Mouse (Mus musculus) kidney, postnatal 0 days (tissue): ENCODE measurements around the gene Cbr3. TPM values are rescaled to one million over a fixed set of nuclear protein-coding genes. Genes with fewer than 3 reads are reported as not detected.

Experiments
- ATAC-seq: fragments of 200-750 bp; cut with Nextera tagmentation; replicated peaks from 2 replicates; pipeline ENCODE4 v1.8.0; 2017; ENCODE audit warnings: low read depth, moderate number of reproducible peaks, moderate TSS enrichment, moderate library complexity; ENCODE audit not compliant: low FRiP score
- DNase-seq: peaks from one replicate; pipeline ENCODE4 v3.0.0-alpha.2; 2016; ENCODE audit warnings: low spot score
- H3K27ac ChIP-seq: fragments of 300-500 bp; sonication (generic); 2 replicates; pipeline ENCODE4 v1.5.1; 2014; ENCODE audit warnings: mild to moderate bottlenecking
- H3K27me3 ChIP-seq: fragments of 300-500 bp; sonication (generic); 2 replicates; pipeline ENCODE4 v1.6.1; 2014; ENCODE audit warnings: low read length, mixed read lengths; ENCODE audit not compliant: insufficient read depth
- H3K36me3 ChIP-seq: fragments of 300-500 bp; sonication (generic); 2 replicates; pipeline ENCODE4 v1.6.1; 2014; ENCODE audit warnings: low read length, mixed read lengths; ENCODE audit not compliant: insufficient read depth
- H3K4me1 ChIP-seq: fragments of 300-500 bp; sonication (generic); replicated peaks from 2 replicates; pipeline ENCODE4 v1.6.1; 2014; ENCODE audit warnings: antibody characterized with exemption, low read length, mixed read lengths; ENCODE audit not compliant: insufficient read depth
- H3K4me2 ChIP-seq: fragments of 300-500 bp; sonication (generic); 2 replicates; pipeline ENCODE4 v1.6.1; 2014; ENCODE audit warnings: mild to moderate bottlenecking, low read length, moderate library complexity, mixed read lengths
- H3K4me3 ChIP-seq: fragments of 300-500 bp; sonication (generic); replicated peaks from 2 replicates; pipeline ENCODE4 v1.5.1; 2014; ENCODE audit warnings: low read depth, low read length
- H3K9ac ChIP-seq: fragments of 300-500 bp; sonication (generic); 2 replicates; pipeline ENCODE4 v1.6.1; 2014; ENCODE audit warnings: low read depth, low read length
- H3K9me3 ChIP-seq: fragments of 300-500 bp; sonication (generic); replicated peaks from 2 replicates; pipeline ENCODE4 v1.6.1; 2016; ENCODE audit warnings: low read length, inconsistent platforms, mixed read lengths
- CTCF ChIP-seq: IDR thresholded peaks from 2 replicates; pipeline ENCODE4 v1.5.1; 2016; ENCODE audit warnings: antibody characterized with exemption, low read depth, mild to moderate bottlenecking, moderate library complexity
- WGBS: fragments of 180-500 bp; shearing (Covaris S2); extraction: QIAGEN DNeasy Blood & Tissue Kit; methylation state at CpG from one replicate; pipeline ENCODE4 v1.1.7; 2014; 5-methylcytosine and 5-hydroxymethylcytosine counted together
- polyA plus RNA-seq: library from polyadenylated mRNA; unstranded; fragments of >200 nt; fragmentation: Nextera tagmentation; extraction: Ambion mirVana; gene quantifications from 2 replicates; pipeline ENCODE4 v1.2.1, GENCODE M21; 2015

Cbr3 gene
- polyA plus RNA-seq, 1 experiment from 2014 or later = 9.6 TPM

- H3K27me3 ChIP-seq = no peaks in the 10 kb centered on the region
- no peak overlapping the region for H3K27ac ChIP-seq
- no peak overlapping the region for H3K4me3 ChIP-seq
- WGBS = 92% methylated on average over 5 of the region's 5 CpGs
- H3K9ac ChIP-seq = no peak overlapping the region
- H3K9me3 ChIP-seq = peaks cover 7% of the 10 kb centered on the region
- DNase-seq (no peak), ATAC-seq (no peak)
- H3K4me1 ChIP-seq = no peaks in the 10 kb centered on the region
- no peaks in the 10 kb centered on the region for H3K36me3 ChIP-seq
- no peak overlapping the region for H3K4me2 ChIP-seq
- peak; percentile 59; the same call in 1 of the 2 replicates for TF ChIP-seq CTCF
Measured at GRCm38 (mm10) chr16:93671064-93671463, 12.0 kb upstream of the Cbr3 start.

GRCm38 (mm10) chr16:93676376-93676775 lies 6.6 kb upstream of the Cbr3 start:
- DNase-seq (no peak), ATAC-seq (no peak)
- no peak overlapping the region for H3K4me3 ChIP-seq
- H3K27me3 ChIP-seq = no peaks in the 10 kb centered on the region
- no peak overlapping the region for H3K27ac ChIP-seq
- no peak for TF ChIP-seq CTCF
- no peaks in the 10 kb centered on the region for H3K9me3 ChIP-seq
- no peaks in the 10 kb centered on the region for H3K36me3 ChIP-seq
- 85% methylated on average over 5 of the region's 5 CpGs for WGBS
- H3K4me2 ChIP-seq = no peak overlapping the region
- no peaks in the 10 kb centered on the region for H3K4me1 ChIP-seq
- H3K9ac ChIP-seq = no peak overlapping the region

GRCm38 (mm10) chr16:93678206-93678605 lies 4.8 kb upstream of the Cbr3 start:
- Histone ChIP-seq H3K4me1 (peaks cover 4% of the 10 kb centered on the region), H3K4me3 (no peak overlapping the region), H3K4me2 (no peak overlapping the region), H3K9ac (no peak overlapping the region), H3K36me3 (no peaks in the 10 kb centered on the region), H3K9me3 (no peaks in the 10 kb centered on the region), H3K27me3 (peaks cover 10% of the 10 kb centered on the region; the same call in 1 of the 2 replicates), H3K27ac (no peak overlapping the region)
- DNase-seq (no peak), ATAC-seq (no peak)
- peak; percentile 47 for TF ChIP-seq CTCF
- 81% methylated on average over 4 of the region's 4 CpGs for WGBS

- whole genome bisulfite sequencing = 65% methylated on average over 9 of the region's 9 CpGs
- no peak for DNase-seq
Measured at GRCm38 (mm10) chr16:93679165-93679564, 3.9 kb upstream of the Cbr3 start.

GRCm38 (mm10) chr16:93682156-93682688 lies 793 bp upstream of the Cbr3 start:
- Histone ChIP-seq H3K9me3 (no peaks in the 10 kb centered on the region), H3K27ac (no peak overlapping the region), H3K27me3 (peaks cover 15% of the 10 kb centered on the region; the same call in 1 of the 2 replicates), H3K4me2 (peak overlapping the region; percentile 89), H3K4me1 (peaks cover 8% of the 10 kb centered on the region), H3K4me3 (peak overlapping the region; percentile 50; the same call in 1 of the 2 replicates), H3K36me3 (no peaks in the 10 kb centered on the region), H3K9ac (no peak overlapping the region)
- 22% methylated on average over 13 of the region's 13 CpGs for WGBS
- DNase-seq = no peak
- TF ChIP-seq CTCF = no peak
- ATAC-seq = no peak; the same call in 1 of the 2 replicates

More at GRCm38 (mm10) chr16:93679165-93679564, 3.9 kb upstream of the Cbr3 start:
- Histone ChIP-seq H3K4me2 (no peak overlapping the region), H3K36me3 (no peaks in the 10 kb centered on the region), H3K27ac (no peak overlapping the region), H3K9me3 (no peaks in the 10 kb centered on the region), H3K4me1 (peaks cover 8% of the 10 kb centered on the region), H3K9ac (no peak overlapping the region), H3K4me3 (no peak overlapping the region), H3K27me3 (peaks cover 12% of the 10 kb centered on the region; the same call in 1 of the 2 replicates)
- TF ChIP-seq CTCF = no peak
- no peak for ATAC-seq

- WGBS = under 1% methylated on average over 53 of the region's 53 CpGs
- no peak overlapping the region for H3K27ac ChIP-seq
- H3K36me3 ChIP-seq = no peaks in the 10 kb centered on the region
- peak overlapping the region; percentile 89 for H3K4me2 ChIP-seq
- peak overlapping the region; percentile 60 for H3K9ac ChIP-seq
- peaks cover 8% of the 10 kb centered on the region for H3K4me1 ChIP-seq
- ATAC-seq (peak; percentile 29; the same call in 1 of the 2 replicates), DNase-seq (peak; percentile 14)
- H3K27me3 ChIP-seq = peaks cover 15% of the 10 kb centered on the region; the same call in 1 of the 2 replicates
- H3K4me3 ChIP-seq = peak overlapping the region; percentile 50
- H3K9me3 ChIP-seq = no peaks in the 10 kb centered on the region
- TF ChIP-seq CTCF = no peak
Measured at GRCm38 (mm10) chr16:93683508-93684236, 657 bp downstream of the Cbr3 start.
